Mouse (Mus musculus) liver, postnatal 0 days (tissue): ENCODE data around the gene Bsdc1. TPM values are rescaled to one million over a fixed set of nuclear protein-coding genes. Genes with fewer than 3 reads are reported as not detected.

Source experiments
- ATAC-seq: fragments of 200-750 bp; cut with Nextera tagmentation; 2 replicates; pipeline ENCODE4 v1.8.0; 2017; ENCODE audit warnings: mild to moderate bottlenecking, moderate library complexity
- DNase-seq: peaks from one replicate; pipeline ENCODE4 v3.0.0-alpha.2; 2016
- H3K27ac ChIP-seq: fragments of 300-500 bp; sonication (generic); 2 replicates; pipeline ENCODE4 v1.5.1; 2014; ENCODE audit warnings: antibody characterized with exemption, moderate library complexity, mild to moderate bottlenecking, low read depth
- H3K27me3 ChIP-seq: fragments of 300-500 bp; sonication (generic); 2 replicates; pipeline ENCODE4 v1.6.1; 2014; ENCODE audit warnings: low read length, control low read depth, mixed read lengths; ENCODE audit not compliant: insufficient read depth
- H3K36me3 ChIP-seq: fragments of 300-500 bp; sonication (generic); replicated peaks from 2 replicates; pipeline ENCODE4 v1.6.1; 2014; ENCODE audit warnings: mild to moderate bottlenecking, control low read depth, low read length, moderate library complexity, mixed read lengths; ENCODE audit not compliant: insufficient read depth
- H3K4me1 ChIP-seq: fragments of 300-500 bp; sonication (generic); 2 replicates; pipeline ENCODE4 v1.6.1; 2014; ENCODE audit warnings: antibody characterized with exemption, mild to moderate bottlenecking, control low read depth; ENCODE audit not compliant: insufficient read depth
- H3K4me2 ChIP-seq: fragments of 300-500 bp; sonication (generic); 2 replicates; pipeline ENCODE4 v1.6.1; 2014; ENCODE audit warnings: low read depth, mild to moderate bottlenecking, low read length, moderate library complexity, mixed read lengths
- H3K4me3 ChIP-seq: fragments of 300-500 bp; sonication (generic); 2 replicates; pipeline ENCODE4 v1.5.1; 2014; ENCODE audit warnings: low read depth, low read length
- H3K9ac ChIP-seq: fragments of 300-500 bp; sonication (generic); replicated peaks from 2 replicates; pipeline ENCODE4 v1.6.1; 2014; ENCODE audit warnings: mild to moderate bottlenecking, moderate library complexity
- H3K9me3 ChIP-seq: fragments of 300-500 bp; sonication (generic); 2 replicates; pipeline ENCODE4 v1.6.1; 2016; ENCODE audit warnings: mild to moderate bottlenecking, control low read depth, low read length, mixed read lengths
- CTCF ChIP-seq: sonication (generic); IDR thresholded peaks from 2 replicates; pipeline ENCODE4 v1.5.1; 2016; ENCODE audit warnings: antibody characterized with exemption, low read depth
- EP300 ChIP-seq: IDR thresholded peaks from 2 replicates; pipeline ENCODE4 v1.6.1; 2016; ENCODE audit warnings: antibody characterized with exemption, low read depth, mild to moderate bottlenecking
- WGBS: fragments of 180-500 bp; shearing (Covaris S2); extraction: QIAGEN DNeasy Blood & Tissue Kit; methylation state at CpG from one replicate; pipeline ENCODE4 v1.1.7; 2014; ENCODE audit not compliant: insufficient replicate concordance; 5-methylcytosine and 5-hydroxymethylcytosine counted together
- polyA plus RNA-seq: library from polyadenylated mRNA; unstranded; fragments of >200 nt; fragmentation: Nextera tagmentation; extraction: Ambion mirVana; gene quantifications from 2 replicates; pipeline ENCODE4 v1.2.1, GENCODE M21; 2015

The Bsdc1 gene
- polyA plus RNA-seq, 1 experiment from 2014 or later = 37.4 TPM

GRCm38 (mm10) chr4:129509650-129510049, 48.3 kb downstream of the Bsdc1 start:
- Histone ChIP-seq H3K36me3 (no peaks in the 10 kb centered on the region), H3K9me3 (no peaks in the 10 kb centered on the region), H3K27ac (no peak overlapping the region), H3K4me2 (no peak overlapping the region), H3K4me1 (peaks cover 19% of the 10 kb centered on the region), H3K4me3 (no peak overlapping the region), H3K9ac (no peak overlapping the region), H3K27me3 (peaks cover 8% of the 10 kb centered on the region; the same call in 1 of the 2 replicates)
- no peak for ATAC-seq
- DNase-seq = no peak
- TF ChIP-seq CTCF = no peak
- no peak for TF ChIP-seq EP300
- WGBS = 66% methylated on average over 3 of the region's 3 CpGs

GRCm38 (mm10) chr4:129510723-129511412, 49.5 kb downstream of the Bsdc1 start:
- TF ChIP-seq CTCF (no peak), EP300 (no peak)
- Histone ChIP-seq H3K9me3 (no peaks in the 10 kb centered on the region), H3K4me1 (peaks cover 19% of the 10 kb centered on the region), H3K27ac (no peak overlapping the region), H3K4me2 (no peak overlapping the region), H3K27me3 (peaks cover 8% of the 10 kb centered on the region; the same call in 1 of the 2 replicates), H3K4me3 (no peak overlapping the region), H3K36me3 (no peaks in the 10 kb centered on the region), H3K9ac (no peak overlapping the region)
- 69% methylated on average over 6 of the region's 6 CpGs for WGBS
- no peak for ATAC-seq
- no peak for DNase-seq

DNA sequence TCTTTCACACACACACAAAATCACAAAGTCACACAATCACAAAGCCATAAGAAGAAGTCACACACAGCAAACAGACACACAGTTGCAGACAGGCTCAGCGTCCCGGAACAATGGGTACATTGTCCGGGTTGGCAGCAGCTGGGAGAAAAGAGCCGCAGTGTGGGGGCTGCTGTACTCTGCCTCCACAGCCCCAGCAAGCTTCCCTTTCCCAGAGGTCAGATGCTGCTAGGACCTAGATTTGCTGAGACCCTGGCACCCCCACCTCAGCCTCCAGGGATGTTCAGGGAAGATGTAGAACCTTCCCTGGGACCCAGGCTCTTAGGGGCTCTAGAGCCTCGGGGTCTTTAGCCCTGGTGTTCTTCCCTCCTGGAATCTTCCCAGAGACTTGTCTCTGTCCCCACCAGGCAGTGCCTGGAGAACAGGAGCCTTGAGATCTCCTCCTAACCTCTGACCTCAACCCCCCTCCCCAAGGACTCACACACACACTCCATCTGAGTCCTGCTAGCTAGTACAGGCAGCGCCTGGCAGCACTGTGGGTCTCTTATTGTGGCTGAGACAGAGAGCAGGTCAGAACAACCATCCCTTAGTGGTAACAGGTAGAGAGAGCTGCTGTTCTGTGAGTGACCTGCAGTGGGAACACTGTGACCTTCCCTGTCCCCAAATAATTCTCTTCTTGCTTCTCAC, 50.2 kb downstream of the Bsdc1 start:
- no peak overlapping the region for H3K4me3 ChIP-seq
- ATAC-seq = no peak
- WGBS = 69% methylated on average over 6 of the region's 6 CpGs
- H3K9ac ChIP-seq = no peak overlapping the region
- no peak for TF ChIP-seq EP300
- no peak for TF ChIP-seq CTCF
- peaks cover 1% of the 10 kb centered on the region for H3K36me3 ChIP-seq
- no peak overlapping the region for H3K27ac ChIP-seq
- no peak overlapping the region for H3K4me2 ChIP-seq
- H3K27me3 ChIP-seq = peaks cover 8% of the 10 kb centered on the region; the same call in 1 of the 2 replicates
- DNase-seq = no peak
- peaks cover 19% of the 10 kb centered on the region for H3K4me1 ChIP-seq
- no peaks in the 10 kb centered on the region for H3K9me3 ChIP-seq

DNA sequence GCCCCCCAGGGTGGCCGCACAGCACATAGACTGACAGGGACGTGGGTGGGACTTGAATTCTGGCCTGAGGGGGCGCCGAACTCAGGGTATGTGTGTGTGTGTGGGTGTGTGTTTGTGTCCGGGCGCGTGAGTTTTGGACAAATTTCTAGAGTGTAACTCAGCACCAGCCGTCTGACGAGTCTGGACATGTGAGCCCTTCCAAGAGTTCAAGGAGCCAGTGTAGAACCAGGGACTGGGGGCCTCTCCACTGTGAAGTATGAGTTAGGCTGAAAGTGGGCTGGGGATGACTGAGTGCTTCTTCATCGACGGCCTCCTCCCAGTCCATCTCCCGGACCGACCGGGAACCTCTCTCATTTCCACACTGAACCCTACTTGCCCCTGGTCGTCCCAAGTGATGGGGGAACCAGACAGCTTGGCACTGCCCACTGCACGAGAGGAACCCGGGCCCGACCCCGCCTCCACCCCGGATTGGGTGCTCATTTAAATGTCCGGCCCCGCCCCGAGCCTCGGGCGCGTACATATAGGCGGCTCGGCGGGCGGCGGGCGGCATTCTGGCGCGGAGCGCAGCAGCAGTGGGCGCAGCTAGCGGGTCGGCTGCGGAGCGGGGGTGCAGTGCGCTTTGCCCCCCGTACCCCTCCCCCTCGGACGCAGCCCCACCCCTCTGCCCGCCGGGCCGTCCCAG, 51.8 kb downstream of the Bsdc1 start, which contains the start of gene Marcksl1:
TSS of gene Marcksl1 (plus strand) at position 496 of the 682 bp plus-strand sequence.
- H3K27ac ChIP-seq = peak within 1 kb of the TSS; percentile 75
- H3K27me3 ChIP-seq = peaks cover 8% of the 10 kb centered on the region; the same call in 1 of the 2 replicates
- H3K9ac ChIP-seq = peak within 1 kb of the TSS; percentile 82
- WGBS = 6% methylated on average over 46 of the region's 47 CpGs
- peaks cover 13% of the 10 kb centered on the region for H3K36me3 ChIP-seq
- H3K4me1 ChIP-seq = peaks cover 16% of the 10 kb centered on the region
- H3K9me3 ChIP-seq = no peaks in the 10 kb centered on the region
- peak within 1 kb of the TSS; percentile 76 for H3K4me3 ChIP-seq
- DNase-seq (peak; percentile 90), ATAC-seq (peak; percentile 80)
- H3K4me2 ChIP-seq = peak within 1 kb of the TSS; percentile 94
- TF ChIP-seq CTCF (no peak), EP300 (no peak)

GRCm38 (mm10) chr4:129513891-129514290, 52.5 kb downstream of the Bsdc1 start:
- peaks cover 8% of the 10 kb centered on the region; the same call in 1 of the 2 replicates for H3K27me3 ChIP-seq
- ATAC-seq = peak; percentile 37

More at GRCm38 (mm10) chr4:129513891-129514290, 52.5 kb downstream of the Bsdc1 start:
- Histone ChIP-seq H3K4me3 (peak overlapping the region; percentile 76), H3K4me2 (peak overlapping the region; percentile 94), H3K27ac (peak overlapping the region; percentile 75), H3K4me1 (peaks cover 14% of the 10 kb centered on the region), H3K9me3 (no peaks in the 10 kb centered on the region), H3K36me3 (peaks cover 19% of the 10 kb centered on the region), H3K9ac (peak overlapping the region; percentile 82)
- WGBS = 1% methylated on average over 27 of the region's 57 CpGs
- no peak for TF ChIP-seq CTCF
- no peak for TF ChIP-seq EP300
- no peak for DNase-seq
